Mouse (Mus musculus) embryonic facial prominence, embryonic 12.5 days (tissue): ENCODE results near the gene Sorcs3. TPM values are rescaled to one million over a fixed set of nuclear protein-coding genes. Genes with fewer than 3 reads are reported as not detected.

ENCODE experiments used
- ATAC-seq: fragments of 200-750 bp; cut with Nextera tagmentation; 2 replicates; pipeline ENCODE4 v1.8.0; 2017; ENCODE audit not compliant: insufficient number of reproducible peaks, insufficient read depth, low FRiP score, low TSS enrichment
- H3K27ac ChIP-seq: fragments of 300-500 bp; sonication (generic); 2 replicates; pipeline ENCODE4 v1.5.1; 2016; ENCODE audit warnings: mild to moderate bottlenecking
- H3K27me3 ChIP-seq: fragments of 300-500 bp; sonication (generic); 2 replicates; pipeline ENCODE4 v1.6.1; 2016; ENCODE audit warnings: mild to moderate bottlenecking, moderate library complexity
- H3K36me3 ChIP-seq: fragments of 300-500 bp; sonication (generic); 2 replicates; pipeline ENCODE4 v1.6.1; 2016; ENCODE audit warnings: mild to moderate bottlenecking
- H3K4me1 ChIP-seq: fragments of 300-500 bp; sonication (generic); 2 replicates; pipeline ENCODE4 v1.6.1; 2016
- H3K4me2 ChIP-seq: fragments of 300-500 bp; sonication (generic); replicated peaks from 2 replicates; pipeline ENCODE4 v1.6.1; 2016; ENCODE audit warnings: mild to moderate bottlenecking, moderate library complexity
- H3K4me3 ChIP-seq: fragments of 300-500 bp; sonication (generic); 2 replicates; pipeline ENCODE4 v1.5.1; 2016; ENCODE audit warnings: mild to moderate bottlenecking
- H3K9ac ChIP-seq: fragments of 300-500 bp; sonication (generic); 2 replicates; pipeline ENCODE4 v1.6.1; 2016; ENCODE audit warnings: mild to moderate bottlenecking, moderate library complexity
- H3K9me3 ChIP-seq: fragments of 300-500 bp; sonication (generic); 2 replicates; pipeline ENCODE4 v1.6.1; 2016; ENCODE audit warnings: mild to moderate bottlenecking, moderate library complexity
- WGBS: fragments of 180-500 bp; shearing (Covaris S2); methylation state at CpG from one replicate; pipeline ENCODE4 v1.1.7; 2016; 5-methylcytosine and 5-hydroxymethylcytosine counted together
- polyA plus RNA-seq: library from polyadenylated mRNA; unstranded; fragments of >200 nt; fragmentation: Nextera tagmentation; extraction: Ambion mirVana; gene quantifications from 2 replicates; pipeline ENCODE4 v1.2.1, GENCODE M21; 2016

Gene Sorcs3
- polyA plus RNA-seq, 1 experiment from 2014 or later: 1.9 TPM

DNA sequence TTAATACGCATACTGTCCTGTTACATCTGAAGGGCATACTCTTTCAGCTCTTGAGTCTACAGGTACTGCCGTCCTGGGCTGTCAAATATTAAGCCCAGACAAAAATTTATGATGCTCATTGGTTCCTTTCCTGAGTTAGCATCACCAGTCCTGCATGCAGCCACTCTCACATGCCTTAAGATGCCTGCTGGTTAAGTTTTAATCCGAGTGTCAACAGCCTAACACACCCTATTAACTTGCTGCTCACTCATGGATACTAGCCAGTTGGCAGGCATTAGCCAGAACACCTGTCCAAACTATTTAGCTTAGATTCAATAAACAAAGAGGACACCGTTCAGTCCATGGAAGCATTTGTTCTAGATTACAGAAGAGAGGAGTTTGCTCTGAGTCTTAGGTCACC is 202.4 kb downstream of the Sorcs3 start:
- no peak overlapping the region for H3K4me3 ChIP-seq
- H3K27me3 ChIP-seq: no peaks in the 10 kb centered on the region
- WGBS: 72% methylated on average over 4 of the region's 4 CpGs
- no peaks in the 10 kb centered on the region for H3K36me3 ChIP-seq
- ATAC-seq: no peak
- H3K4me2 ChIP-seq: no peak overlapping the region
- no peak overlapping the region for H3K27ac ChIP-seq
- no peaks in the 10 kb centered on the region for H3K9me3 ChIP-seq
- H3K4me1 ChIP-seq: no peaks in the 10 kb centered on the region
- no peak overlapping the region for H3K9ac ChIP-seq

- WGBS: 41% methylated on average over 2 of the region's 2 CpGs
- Histone ChIP-seq H3K4me1 (no peaks in the 10 kb centered on the region), H3K4me2 (no peak overlapping the region), H3K9ac (no peak overlapping the region), H3K27ac (no peak overlapping the region), H3K36me3 (no peaks in the 10 kb centered on the region), H3K27me3 (no peaks in the 10 kb centered on the region), H3K4me3 (no peak overlapping the region), H3K9me3 (no peaks in the 10 kb centered on the region)
- ATAC-seq: no peak
These were observed 205.5 kb downstream of the Sorcs3 start for GRCm38 (mm10) chr19:48411332-48411731.

DNA sequence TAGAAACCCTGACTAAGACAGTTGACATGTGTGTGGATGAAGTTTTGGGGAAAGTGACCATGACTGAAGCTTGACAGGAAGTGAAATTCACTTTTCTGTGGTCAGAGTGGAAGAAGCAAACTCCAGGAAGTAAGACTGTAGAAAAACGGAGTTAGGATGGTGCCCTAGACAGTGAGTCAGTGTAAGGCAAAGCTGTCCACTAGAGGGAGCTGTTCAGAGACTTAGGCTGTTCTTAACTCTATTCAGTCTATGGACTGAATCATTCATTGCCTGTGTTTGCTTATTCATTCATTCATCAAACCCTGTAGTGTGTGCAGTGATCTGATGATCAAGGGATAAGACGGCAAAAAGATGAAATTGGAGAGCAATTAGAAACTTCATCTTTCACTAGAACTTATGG is 208.0 kb downstream of the Sorcs3 start:
- no peak overlapping the region for H3K9ac ChIP-seq
- WGBS: 64% methylated on average over 2 of the region's 2 CpGs
- no peak overlapping the region for H3K4me2 ChIP-seq
- no peak for ATAC-seq
- no peaks in the 10 kb centered on the region for H3K9me3 ChIP-seq
- H3K36me3 ChIP-seq: no peaks in the 10 kb centered on the region
- H3K27me3 ChIP-seq: no peaks in the 10 kb centered on the region
- H3K27ac ChIP-seq: no peak overlapping the region
- H3K4me3 ChIP-seq: no peak overlapping the region
- no peaks in the 10 kb centered on the region for H3K4me1 ChIP-seq

DNA sequence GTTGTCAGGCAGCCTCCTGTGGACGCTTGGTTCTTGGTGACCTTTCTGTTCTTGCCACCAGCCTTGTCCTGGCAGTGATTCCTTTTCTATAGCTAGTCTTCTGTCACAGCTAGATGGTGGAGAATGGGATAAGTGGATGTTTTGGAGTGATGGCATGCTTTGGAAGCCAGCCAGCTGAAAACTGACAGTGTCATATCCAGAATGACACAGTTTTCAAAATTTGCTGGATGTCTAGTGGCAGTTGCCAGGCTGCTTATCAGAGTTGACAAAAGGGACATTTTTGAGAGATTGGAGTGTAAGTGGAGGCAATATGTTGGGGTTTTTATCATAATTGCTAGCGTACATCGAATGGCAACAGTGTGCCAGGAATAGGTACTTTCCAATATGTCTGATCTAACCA is 212.5 kb downstream of the Sorcs3 start:
- WGBS: 80% methylated on average over 3 of the region's 3 CpGs
- Histone ChIP-seq H3K27me3 (no peaks in the 10 kb centered on the region), H3K9me3 (no peaks in the 10 kb centered on the region), H3K4me2 (no peak overlapping the region), H3K36me3 (no peaks in the 10 kb centered on the region), H3K9ac (no peak overlapping the region), H3K27ac (no peak overlapping the region), H3K4me1 (no peaks in the 10 kb centered on the region), H3K4me3 (no peak overlapping the region)
- ATAC-seq: no peak

DNA sequence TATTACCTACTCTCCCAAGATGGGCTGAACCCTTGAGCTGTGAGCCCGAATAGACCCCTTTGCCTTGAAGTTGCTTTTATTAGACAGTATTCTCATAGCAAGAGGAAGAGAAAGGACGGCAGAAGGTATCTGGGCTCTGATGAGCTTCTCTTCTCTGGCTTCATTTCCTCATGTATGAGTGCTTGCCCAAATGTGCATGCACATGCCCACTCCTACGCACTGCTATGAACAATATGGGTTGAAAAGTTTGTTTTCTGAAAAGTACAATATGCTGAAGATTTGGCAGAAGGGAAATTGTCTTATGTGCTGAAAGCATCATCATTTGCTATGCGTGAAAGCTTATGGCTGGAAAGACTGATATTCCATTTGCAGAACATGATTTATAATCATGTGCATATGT is 223.4 kb downstream of the Sorcs3 start:
- ATAC-seq: no peak
- H3K4me2 ChIP-seq: no peak overlapping the region
- no peaks in the 10 kb centered on the region for H3K27me3 ChIP-seq
- H3K4me3 ChIP-seq: no peak overlapping the region
- H3K36me3 ChIP-seq: no peaks in the 10 kb centered on the region
- no peak overlapping the region for H3K27ac ChIP-seq
- 76% methylated on average over 4 of the region's 4 CpGs for WGBS
- peaks cover 4% of the 10 kb centered on the region; the same call in 1 of the 2 replicates for H3K4me1 ChIP-seq
- H3K9me3 ChIP-seq: no peaks in the 10 kb centered on the region
- H3K9ac ChIP-seq: no peak overlapping the region

GRCm38 (mm10) chr19:48429755-48430154 is 223.9 kb downstream of the Sorcs3 start:
- Histone ChIP-seq H3K27ac (no peak overlapping the region), H3K27me3 (no peaks in the 10 kb centered on the region), H3K4me2 (no peak overlapping the region), H3K4me3 (no peak overlapping the region), H3K4me1 (peaks cover 4% of the 10 kb centered on the region; the same call in 1 of the 2 replicates), H3K36me3 (no peaks in the 10 kb centered on the region), H3K9ac (no peak overlapping the region), H3K9me3 (no peaks in the 10 kb centered on the region)
- 17% methylated on average over 2 of the region's 2 CpGs for WGBS
- ATAC-seq: no peak

- Histone ChIP-seq H3K9ac (no peak overlapping the region), H3K9me3 (no peaks in the 10 kb centered on the region), H3K4me3 (no peak overlapping the region), H3K27me3 (no peaks in the 10 kb centered on the region), H3K27ac (no peak overlapping the region), H3K4me1 (peaks cover 4% of the 10 kb centered on the region; the same call in 1 of the 2 replicates), H3K4me2 (no peak overlapping the region), H3K36me3 (no peaks in the 10 kb centered on the region)
- 91% methylated on average over 5 of the region's 5 CpGs for WGBS
- no peak for ATAC-seq
These were observed 224.5 kb downstream of the Sorcs3 start for GRCm38 (mm10) chr19:48430328-48430727.

DNA sequence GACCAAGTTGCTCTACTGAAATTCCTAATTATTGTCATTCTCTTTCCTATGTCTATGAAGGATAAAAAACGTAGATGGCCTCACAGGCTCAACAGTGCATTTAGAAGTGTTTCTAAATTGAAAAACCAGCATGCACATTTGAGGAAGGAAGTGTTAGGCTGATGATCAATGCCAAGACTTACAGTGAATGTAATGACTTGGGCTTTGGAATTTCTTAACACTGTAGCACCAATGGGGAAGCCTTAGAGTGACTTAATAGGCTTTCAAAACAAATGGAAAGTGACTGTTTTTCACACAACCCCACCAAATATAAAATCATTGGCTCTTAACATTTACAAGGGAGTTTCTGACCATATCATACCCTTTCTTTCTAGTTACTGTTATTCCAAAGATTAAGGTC is 232.6 kb downstream of the Sorcs3 start:
- Histone ChIP-seq H3K4me3 (no peak overlapping the region), H3K9me3 (no peaks in the 10 kb centered on the region), H3K4me1 (no peaks in the 10 kb centered on the region), H3K9ac (no peak overlapping the region), H3K27me3 (no peaks in the 10 kb centered on the region), H3K36me3 (no peaks in the 10 kb centered on the region), H3K27ac (no peak overlapping the region), H3K4me2 (no peak overlapping the region)
- WGBS: 88% methylated on average over 1 of the region's 1 CpGs
- no peak for ATAC-seq

- Histone ChIP-seq H3K27me3 (no peaks in the 10 kb centered on the region), H3K9me3 (no peaks in the 10 kb centered on the region), H3K36me3 (no peaks in the 10 kb centered on the region), H3K9ac (no peak overlapping the region), H3K4me1 (no peaks in the 10 kb centered on the region), H3K27ac (no peak overlapping the region), H3K4me3 (no peak overlapping the region), H3K4me2 (no peak overlapping the region)
- 94% methylated on average over 5 of the region's 5 CpGs for WGBS
- no peak for ATAC-seq
These were observed 255.3 kb downstream of the Sorcs3 start for GRCm38 (mm10) chr19:48461141-48461540.

DNA sequence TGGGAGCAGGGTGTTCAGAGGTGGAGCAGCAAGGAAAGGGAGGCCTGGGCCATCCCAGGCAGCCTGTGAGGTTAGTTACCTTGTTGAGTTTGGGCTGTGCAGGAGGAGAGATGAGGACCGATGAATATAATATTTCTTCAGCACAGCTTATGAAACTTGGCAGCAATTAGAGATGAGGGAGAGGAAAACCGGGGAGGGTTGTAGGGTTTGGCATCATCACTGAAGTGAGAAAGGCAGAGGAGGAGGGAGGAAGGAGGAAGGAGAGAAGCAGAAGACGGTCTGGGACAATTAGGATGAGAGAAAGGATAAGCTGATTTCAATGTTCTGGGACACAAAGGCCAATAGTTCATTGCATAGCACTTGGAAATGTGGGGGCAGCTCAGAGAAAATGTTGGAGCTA is 256.6 kb downstream of the Sorcs3 start:
- no peaks in the 10 kb centered on the region for H3K27me3 ChIP-seq
- ATAC-seq: no peak
- no peaks in the 10 kb centered on the region for H3K9me3 ChIP-seq
- H3K4me1 ChIP-seq: no peaks in the 10 kb centered on the region
- no peak overlapping the region for H3K9ac ChIP-seq
- H3K4me2 ChIP-seq: no peak overlapping the region
- H3K27ac ChIP-seq: no peak overlapping the region
- 89% methylated on average over 3 of the region's 3 CpGs for WGBS
- no peak overlapping the region for H3K4me3 ChIP-seq
- H3K36me3 ChIP-seq: no peaks in the 10 kb centered on the region

DNA sequence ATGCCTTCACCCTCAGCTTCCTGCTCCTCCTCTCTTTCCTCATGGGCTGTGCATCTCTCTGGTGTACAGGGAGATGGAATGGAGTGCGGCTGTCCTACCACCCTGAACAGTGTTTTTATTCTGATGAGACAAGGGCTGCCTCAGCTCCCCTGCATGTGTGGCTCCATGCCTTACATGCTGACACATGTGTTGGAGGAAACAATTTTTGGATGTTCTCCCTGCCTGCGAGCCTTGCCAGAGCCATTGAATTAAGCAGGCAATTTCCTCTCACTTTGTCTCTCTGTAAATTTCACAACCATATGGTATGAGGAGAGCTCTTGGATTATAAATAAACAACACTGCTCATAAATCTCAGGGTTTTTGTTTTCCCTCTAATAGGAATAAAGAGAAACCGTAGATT is 257.7 kb downstream of the Sorcs3 start:
- 75% methylated on average over 3 of the region's 3 CpGs for WGBS
- no peaks in the 10 kb centered on the region for H3K36me3 ChIP-seq
- H3K4me3 ChIP-seq: no peak overlapping the region

DNA sequence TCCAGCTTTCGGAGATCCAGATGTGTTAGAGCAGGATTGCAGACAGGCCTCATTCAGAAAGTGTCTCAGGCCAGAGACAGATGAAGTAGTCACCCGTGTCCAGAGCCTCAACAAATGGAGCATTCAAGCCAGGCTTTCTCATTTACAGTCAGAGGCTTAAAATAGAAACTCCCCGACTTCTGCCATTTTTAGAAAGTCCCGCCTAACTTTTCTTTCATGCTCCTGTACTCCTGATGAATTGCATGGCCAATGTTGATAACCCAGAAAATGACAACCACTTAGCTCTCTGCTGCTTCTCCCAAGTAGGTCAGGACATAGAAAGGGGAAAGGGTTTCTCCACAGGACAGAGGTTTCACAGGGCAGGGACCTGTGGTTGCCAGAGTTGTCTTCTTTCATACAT is 261.6 kb downstream of the Sorcs3 start:
- WGBS: 50% methylated on average over 4 of the region's 4 CpGs

More for the DNA sequence above, 257.7 kb downstream of the Sorcs3 start:
- Histone ChIP-seq H3K4me2 (no peak overlapping the region), H3K9me3 (no peaks in the 10 kb centered on the region), H3K4me1 (no peaks in the 10 kb centered on the region), H3K27ac (no peak overlapping the region), H3K27me3 (no peaks in the 10 kb centered on the region), H3K9ac (no peak overlapping the region)
- ATAC-seq: no peak

GRCm38 (mm10) chr19:48469791-48470410 is 264.1 kb downstream of the Sorcs3 start:
- H3K27ac ChIP-seq: no peak overlapping the region
- H3K36me3 ChIP-seq: no peaks in the 10 kb centered on the region
- WGBS: 86% methylated on average over 4 of the region's 4 CpGs
- no peak for ATAC-seq
- H3K4me3 ChIP-seq: no peak overlapping the region
- no peaks in the 10 kb centered on the region for H3K27me3 ChIP-seq
- no peak overlapping the region for H3K4me2 ChIP-seq
- H3K9ac ChIP-seq: no peak overlapping the region
- no peaks in the 10 kb centered on the region for H3K4me1 ChIP-seq
- no peaks in the 10 kb centered on the region for H3K9me3 ChIP-seq

More for the DNA sequence above, 261.6 kb downstream of the Sorcs3 start:
- Histone ChIP-seq H3K27ac (no peak overlapping the region), H3K4me3 (no peak overlapping the region), H3K9ac (no peak overlapping the region), H3K4me1 (no peaks in the 10 kb centered on the region), H3K9me3 (no peaks in the 10 kb centered on the region), H3K27me3 (no peaks in the 10 kb centered on the region), H3K36me3 (no peaks in the 10 kb centered on the region), H3K4me2 (no peak overlapping the region)
- ATAC-seq: no peak
